8 mouse cellular contexts compared by ENCODE assay signal in the genomic region with DNA sequence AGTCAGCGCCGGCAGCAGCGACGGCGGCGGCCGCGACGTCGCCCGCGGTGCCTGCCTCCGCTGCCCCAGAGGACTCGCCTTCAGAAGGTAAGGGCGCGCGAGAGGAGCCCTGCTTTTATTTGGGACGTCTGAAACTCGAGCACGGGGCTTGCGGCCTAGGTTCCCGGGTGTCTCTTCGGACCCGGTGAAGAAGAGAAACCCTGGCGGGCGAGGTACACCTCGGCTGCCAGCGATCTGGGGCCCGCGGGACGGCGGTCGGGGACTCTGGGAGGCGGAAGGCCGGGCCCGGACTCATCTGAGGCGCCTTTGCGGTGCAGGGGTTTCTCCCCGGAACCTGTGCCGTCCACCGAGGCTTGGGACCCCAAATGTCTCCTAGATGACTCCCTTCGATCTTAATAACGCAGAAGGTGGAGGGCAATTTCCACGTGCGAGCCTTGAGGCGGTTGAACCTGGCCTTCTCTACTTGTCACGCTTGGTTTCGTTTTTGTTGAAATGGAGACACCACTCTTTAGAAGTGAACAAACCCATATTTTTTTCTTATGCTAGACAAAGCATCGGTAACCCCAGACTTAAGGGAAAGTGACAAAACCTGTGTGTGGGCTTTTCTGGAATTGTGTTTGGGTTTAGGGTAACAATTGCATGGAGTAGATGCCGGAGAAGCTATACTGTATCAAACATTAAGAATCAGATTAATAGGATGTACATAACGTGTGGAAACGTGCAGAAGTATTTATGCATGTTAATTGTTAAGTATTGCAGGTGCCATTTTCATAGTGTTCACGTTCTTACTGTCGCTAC. TPM values are rescaled to one million over a fixed set of nuclear protein-coding genes. Genes with fewer than 3 reads are reported as not detected.
DNase-seq lines count a peak whose midpoint lies in the region; ATAC-seq and TF ChIP-seq lines count a peak whose summit lies in the region.

No protein-coding gene starts in this region.

- H3K27ac ChIP-seq in kidney, embryonic 16.5 days (ENCODE audit: low read length): peak overlapping the region; percentile 97
- peak overlapping the region; percentile 78 for H3K27ac ChIP-seq in ES-Bruce4 (ENCODE audit: insufficient read depth, low read length)
- H3K27ac ChIP-seq in bone marrow, adult 2 months (ENCODE audit: control insufficient read depth, insufficient read depth, low read depth, low read length, poor library complexity): peak overlapping the region; percentile 97
- peak overlapping the region; percentile 93 for H3K27ac ChIP-seq in liver, embryonic 13.5 days
- peak overlapping the region; percentile 75 for H3K27ac ChIP-seq in olfactory bulb, adult 2 months (ENCODE audit: insufficient read depth, low read depth, low read length)

- peak overlapping the region; percentile 99 for H3K9ac ChIP-seq in kidney, embryonic 16.5 days (replicated peaks; ENCODE audit: low read length)
- H3K9ac ChIP-seq in ES-Bruce4 (ENCODE audit: low read depth, poor library complexity, severe bottlenecking): peak overlapping the region; percentile 94
- peak overlapping the region; percentile 96 for H3K9ac ChIP-seq in liver, embryonic 13.5 days

- under 1% methylated on average over 54 of the region's 54 CpGs for WGBS in kidney, embryonic 16.5 days
- WGBS in bone marrow, adult 2 months: under 1% methylated on average over 54 of the region's 54 CpGs
- WGBS in liver, embryonic 13.5 days (ENCODE audit: insufficient replicate concordance): under 1% methylated on average over 54 of the region's 54 CpGs
- under 1% methylated on average over 54 of the region's 54 CpGs for WGBS in olfactory bulb, adult 2 months

- TF ChIP-seq CTCF in ES-Bruce4 (IDR thresholded peaks at IDR 0.05; ENCODE audit: low read depth, low read length): no peak
- TF ChIP-seq CTCF in bone marrow, adult 2 months (IDR thresholded peaks at IDR 0.05; ENCODE audit: control insufficient read depth, insufficient read depth, low read length): no peak
- TF ChIP-seq CTCF in olfactory bulb, adult 2 months (IDR thresholded peaks at IDR 0.05; ENCODE audit: insufficient read depth, low read depth, low read length): no peak

- no peaks in the 10 kb centered on the region for H3K9me3 ChIP-seq in kidney, embryonic 16.5 days (ENCODE audit: low read length)
- no peaks in the 10 kb centered on the region for H3K9me3 ChIP-seq in ES-Bruce4 (replicated peaks; ENCODE audit: control insufficient read depth, insufficient read depth, low read length, poor library complexity, severe bottlenecking)
- no peaks in the 10 kb centered on the region for H3K9me3 ChIP-seq in liver, embryonic 13.5 days (replicated peaks)

- DNase-seq in kidney, postnatal 4 days: no peak
- no peak for DNase-seq in liver, embryonic 13.5 days
- no peak for DNase-seq in urinary bladder, postnatal 4 days (ENCODE audit: low spot score in 2 of 2)

- TF ChIP-seq EP300 in ES-Bruce4 (IDR thresholded peaks at IDR 0.05; ENCODE audit: insufficient read depth, low read depth, low read length): no peak

- H3K36me3 ChIP-seq in kidney, embryonic 16.5 days (ENCODE audit: insufficient read depth, low read length): peaks cover 17% of the 10 kb centered on the region
- H3K36me3 ChIP-seq in ES-Bruce4 (ENCODE audit: control insufficient read depth, insufficient read depth, low read length, poor library complexity, severe bottlenecking): peaks cover 21% of the 10 kb centered on the region
- H3K36me3 ChIP-seq in liver, embryonic 13.5 days: peaks cover 37% of the 10 kb centered on the region

- ATAC-seq in kidney, embryonic 16.5 days (ENCODE audit: low FRiP score, low TSS enrichment): peak; percentile 52
- peak; percentile 6; the same call in 1 of the 2 replicates for ATAC-seq in granulocyte monocyte progenitor cell, adult 5-6 weeks (replicated peaks; ENCODE audit: poor library complexity, severe bottlenecking)
- peak; percentile 42 for ATAC-seq in liver, embryonic 13.5 days (ENCODE audit: low read depth)

- H3K4me1 ChIP-seq in kidney, embryonic 16.5 days (ENCODE audit: insufficient read depth, low read length): peaks cover 14% of the 10 kb centered on the region; the same call in 1 of the 2 replicates
- H3K4me1 ChIP-seq in ES-Bruce4 (ENCODE audit: control insufficient read depth, insufficient read depth, low read length): no peaks in the 10 kb centered on the region
- H3K4me1 ChIP-seq in bone marrow, adult 2 months (ENCODE audit: control insufficient read depth, insufficient read depth, low read length): peaks cover 2% of the 10 kb centered on the region; the same call in 1 of the 2 replicates
- peaks cover 41% of the 10 kb centered on the region for H3K4me1 ChIP-seq in liver, embryonic 13.5 days (replicated peaks)
- peaks cover 4% of the 10 kb centered on the region; the same call in 1 of the 2 replicates for H3K4me1 ChIP-seq in olfactory bulb, adult 2 months (ENCODE audit: control insufficient read depth, insufficient read depth, low read length)

- H3K4me2 ChIP-seq in kidney, embryonic 16.5 days (replicated peaks; ENCODE audit: low read depth, low read length): peak overlapping the region; percentile 65
- H3K4me2 ChIP-seq in liver, embryonic 13.5 days: peak overlapping the region; percentile 77

- H3K4me3 ChIP-seq in kidney, embryonic 16.5 days (ENCODE audit: low read length): peak overlapping the region; percentile 95
- peak overlapping the region; percentile 100 for H3K4me3 ChIP-seq in ES-Bruce4 (ENCODE audit: low read depth, low read length)
- peak overlapping the region; percentile 99 for H3K4me3 ChIP-seq in bone marrow, adult 2 months (replicated peaks; ENCODE audit: control insufficient read depth, low read depth, low read length)
- peak overlapping the region; percentile 87 for H3K4me3 ChIP-seq in liver, embryonic 13.5 days (replicated peaks)
- H3K4me3 ChIP-seq in olfactory bulb, adult 2 months (ENCODE audit: insufficient read depth, low read depth, low read length): peak overlapping the region; percentile 94

- no peaks in the 10 kb centered on the region for H3K27me3 ChIP-seq in kidney, embryonic 16.5 days (ENCODE audit: insufficient read depth, low read length)
- no peaks in the 10 kb centered on the region for H3K27me3 ChIP-seq in ES-Bruce4 (ENCODE audit: control insufficient read depth, insufficient read depth, low read length, poor library complexity, severe bottlenecking)
- no peaks in the 10 kb centered on the region for H3K27me3 ChIP-seq in liver, embryonic 13.5 days

- TF ChIP-seq POLR2A in ES-Bruce4 (IDR thresholded peaks at IDR 0.05; ENCODE audit: insufficient read depth, low read length): no peak
- no peak for TF ChIP-seq POLR2A in bone marrow, adult 2 months (IDR thresholded peaks at IDR 0.05; ENCODE audit: borderline replicate concordance, control insufficient read depth, low read depth, low read length)
- TF ChIP-seq POLR2A in olfactory bulb, adult 2 months (IDR thresholded peaks at IDR 0.05; ENCODE audit: insufficient read depth, low read depth, low read length): no peak; the same call in 1 of the 2 replicates

RNA-seq across cellular contexts. Expression of a gene that starts 0.8 kb away (rescaled TPM):
- 82.2 and 120 TPM in 2 replicates for polyA plus RNA-seq in kidney, embryonic 16.5 days (2015; fragmentation: Nextera tagmentation; extraction: Ambion mirVana)
- polyA plus RNA-seq in ES-Bruce4 (2011; ENCODE audit: insufficient read depth, insufficient read length, low read depth, missing spikeins): 144 and 146 TPM in 2 replicates
- 55.2 and 86.8 TPM in 2 replicates for polyA plus RNA-seq in bone marrow, adult 2 months (2011; ENCODE audit: insufficient read depth, insufficient read length, low replicate concordance, missing spikeins)
- total RNA-seq in granulocyte monocyte progenitor cell, adult 5-6 weeks (2014; fragmentation: Nextera tagmentation): 96.3 and 133 TPM in 2 replicates
- total RNA-seq in granulocyte monocyte progenitor cell, adult 5-6 weeks (2017): 139 and 141 TPM in 2 replicates
- 30.4 and 37.1 TPM in 2 replicates for polyA plus RNA-seq in liver, embryonic 13.5 days (2015; fragmentation: Nextera tagmentation; extraction: Ambion mirVana)
- polyA plus RNA-seq in olfactory bulb, adult 2 months (2012; ENCODE audit: insufficient read depth, insufficient read length, low replicate concordance, missing spikeins): 360 TPM in 1 of 2 replicates, not detected in the other

RNA-seq across cellular contexts. Expression of a gene that starts 36.6 kb away (rescaled TPM):
- polyA plus RNA-seq in kidney, embryonic 16.5 days (2015; fragmentation: Nextera tagmentation; extraction: Ambion mirVana): 0.66 and 0.71 TPM in 2 replicates
- 2.2 and 3.3 TPM in 2 replicates for polyA plus RNA-seq in ES-Bruce4 (2011; ENCODE audit: insufficient read depth, insufficient read length, low read depth, missing spikeins)
- not detected in 2 replicates for polyA plus RNA-seq in bone marrow, adult 2 months (2011; ENCODE audit: insufficient read depth, insufficient read length, low replicate concordance, missing spikeins)
- not detected in 2 replicates for total RNA-seq in granulocyte monocyte progenitor cell, adult 5-6 weeks (2014; fragmentation: Nextera tagmentation)
- not detected in 2 replicates for total RNA-seq in granulocyte monocyte progenitor cell, adult 5-6 weeks (2017)
- polyA plus RNA-seq in liver, embryonic 13.5 days (2015; fragmentation: Nextera tagmentation; extraction: Ambion mirVana): 0.03 and 0.06 TPM in 2 replicates
- polyA plus RNA-seq in olfactory bulb, adult 2 months (2012; ENCODE audit: insufficient read depth, insufficient read length, low replicate concordance, missing spikeins): not detected in 2 replicates
